8 mouse cellular contexts compared by ENCODE assay signal in the genomic region with DNA sequence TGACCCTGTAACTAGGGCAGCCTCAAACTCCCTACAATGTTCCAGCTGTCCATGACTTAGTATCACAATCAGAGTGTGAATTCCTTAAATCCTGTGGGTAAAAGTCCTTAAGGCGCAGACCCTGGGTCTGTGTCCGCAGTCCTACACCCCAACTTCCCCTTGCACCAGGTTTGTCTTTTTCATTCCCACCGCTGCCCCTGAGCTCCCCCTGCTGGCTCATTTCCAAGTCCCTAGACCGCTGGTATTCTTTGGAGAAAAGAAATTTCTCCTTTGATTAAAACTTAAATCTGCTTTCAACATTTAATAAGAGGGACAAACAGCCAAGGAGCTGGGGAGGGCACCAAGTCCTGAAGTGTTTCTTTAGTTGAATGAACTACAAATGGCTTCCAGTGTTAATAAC. TPM values are rescaled to one million over a fixed set of nuclear protein-coding genes. Genes with fewer than 3 reads are reported as not detected.
DNase-seq lines count a peak whose midpoint lies in the region; ATAC-seq and TF ChIP-seq lines count a peak whose summit lies in the region.
"Had no signal": no experiment of that assay in that cellular context is flagged by ENCODE, and none has a peak within 500 bp of the region (broad histone marks: within the 10 kb centered on the region; RNA-seq: fewer than 3 reads in every experiment).

No protein-coding gene starts in this region.

- ATAC-seq in lung, postnatal 0 days = no peak
- no peak for ATAC-seq in heart, embryonic 12.5 days (ENCODE audit: insufficient number of reproducible peaks, low FRiP score)

- H3K4me2 ChIP-seq in lung, postnatal 0 days (replicated peaks; ENCODE audit: low read depth, low read length) = no peak overlapping the region
- no peak overlapping the region for H3K4me2 ChIP-seq in heart, embryonic 12.5 days

- H3K4me3 ChIP-seq in lung, postnatal 0 days (ENCODE audit: low read depth, low read length) = no peak overlapping the region
- H3K4me3 ChIP-seq in lung, adult 2 months (replicated peaks; ENCODE audit: extremely low read depth, low read depth, low read length) = no peak overlapping the region
- peak overlapping the region; percentile 34 for H3K4me3 ChIP-seq in cortical plate, adult 2 months (ENCODE audit: insufficient read depth, low read length)
- no peak overlapping the region for H3K4me3 ChIP-seq in limb, embryonic 10.5 days
- no peak overlapping the region for H3K4me3 ChIP-seq in heart, embryonic 12.5 days
- H3K4me3 ChIP-seq: myocyte had no signal

- H3K36me3 ChIP-seq in lung, postnatal 0 days (ENCODE audit: insufficient read depth, low read length) = no peaks in the 10 kb centered on the region
- H3K36me3 ChIP-seq in limb, embryonic 10.5 days = no peaks in the 10 kb centered on the region
- H3K36me3 ChIP-seq in splenic B cell, adult 2 months (ENCODE audit: control insufficient read depth, insufficient read depth, low read length, poor library complexity, severe bottlenecking) = no peaks in the 10 kb centered on the region
- no peaks in the 10 kb centered on the region for H3K36me3 ChIP-seq in heart, embryonic 12.5 days

- H3K27ac ChIP-seq in lung, postnatal 0 days (ENCODE audit: low read length) = no peak overlapping the region
- no peak overlapping the region for H3K27ac ChIP-seq in cortical plate, adult 2 months (ENCODE audit: insufficient read depth, low read length)
- H3K27ac ChIP-seq in limb, embryonic 10.5 days = no peak overlapping the region
- H3K27ac ChIP-seq in heart, embryonic 12.5 days (ENCODE audit: poor library complexity, severe bottlenecking) = no peak overlapping the region

- no peaks in the 10 kb centered on the region for H3K9me3 ChIP-seq in lung, postnatal 0 days (ENCODE audit: low read length)
- H3K9me3 ChIP-seq in limb, embryonic 10.5 days (replicated peaks) = no peaks in the 10 kb centered on the region
- H3K9me3 ChIP-seq in heart, embryonic 12.5 days (replicated peaks) = no peaks in the 10 kb centered on the region

- TF ChIP-seq POLR2A in lung, adult 2 months (IDR thresholded peaks at IDR 0.05; ENCODE audit: borderline replicate concordance, extremely low read depth, low read depth, low read length) = no peak
- TF ChIP-seq POLR2A in cortical plate, adult 2 months (IDR thresholded peaks at IDR 0.05; ENCODE audit: extremely low read depth, insufficient read depth, low read length) = no peak

- H3K27me3 ChIP-seq in lung, postnatal 0 days (replicated peaks; ENCODE audit: insufficient read depth, low read length) = no peaks in the 10 kb centered on the region
- H3K27me3 ChIP-seq in limb, embryonic 10.5 days (ENCODE audit: low read depth, poor library complexity, severe bottlenecking) = no peaks in the 10 kb centered on the region
- no peaks in the 10 kb centered on the region for H3K27me3 ChIP-seq in splenic B cell, adult 2 months (ENCODE audit: control insufficient read depth, insufficient read depth, low read length, poor library complexity, severe bottlenecking)
- peaks cover 18% of the 10 kb centered on the region; the same call in 1 of the 2 replicates for H3K27me3 ChIP-seq in heart, embryonic 12.5 days (replicated peaks)

- TF ChIP-seq CTCF in lung, postnatal 0 days (IDR thresholded peaks at IDR 0.05) = peak; percentile 30
- TF ChIP-seq CTCF in lung, adult 2 months (IDR thresholded peaks at IDR 0.05; ENCODE audit: insufficient read depth, low read length) = no peak
- TF ChIP-seq CTCF in cortical plate, adult 2 months (IDR thresholded peaks at IDR 0.05; ENCODE audit: extremely low read depth, insufficient read depth, low read length) = 0 out of 2 replicates have a peak, but pooled peaks have one; percentile 2

- no peaks in the 10 kb centered on the region; the same call in 1 of the 2 replicates for H3K4me1 ChIP-seq in lung, postnatal 0 days (ENCODE audit: insufficient read depth, low read depth, low read length)
- H3K4me1 ChIP-seq in lung, adult 2 months (ENCODE audit: control insufficient read depth, insufficient read depth, low read length) = no peaks in the 10 kb centered on the region
- H3K4me1 ChIP-seq in cortical plate, adult 2 months (ENCODE audit: control insufficient read depth, insufficient read depth, low read length) = peaks cover 3% of the 10 kb centered on the region
- H3K4me1 ChIP-seq in limb, embryonic 10.5 days = peaks cover 34% of the 10 kb centered on the region
- H3K4me1 ChIP-seq in heart, embryonic 12.5 days (replicated peaks) = peaks cover 15% of the 10 kb centered on the region

- H3K9ac ChIP-seq in lung, postnatal 0 days (replicated peaks; ENCODE audit: low read depth) = no peak overlapping the region
- no peak overlapping the region for H3K9ac ChIP-seq in heart, embryonic 12.5 days

- no peak for DNase-seq in lung, postnatal 0 days (ENCODE audit: low spot score)
- DNase-seq in lung, adult 2 months = no peak
- peak; percentile 35 for DNase-seq in limb, embryonic 10.5 days (ENCODE audit: low spot score)
- peak; percentile 69 for DNase-seq in splenic B cell, adult 2 months (ENCODE audit: low read depth, low spot score)
- DNase-seq in gastrocnemius, adult 18-20 months (ENCODE audit: low spot score) = no peak

- no peak for TF ChIP-seq EP300 in lung, postnatal 0 days (IDR thresholded peaks at IDR 0.05)

- 36% methylated on average over 4 of the region's 4 CpGs for WGBS in lung, postnatal 0 days
- WGBS in lung, adult 2 months = 33% methylated on average over 4 of the region's 4 CpGs
- WGBS in limb, embryonic 10.5 days = 57% methylated on average over 4 of the region's 4 CpGs
- WGBS in heart, embryonic 12.5 days = 55% methylated on average over 4 of the region's 4 CpGs

RNA-seq across cellular contexts. Expression of a gene that starts 2.2 kb away (rescaled TPM):
- polyA plus RNA-seq in lung, postnatal 0 days (2015; fragmentation: Nextera tagmentation; extraction: Ambion mirVana) = 0.60 and 0.73 TPM in 2 replicates
- polyA plus RNA-seq in lung, adult 2 months (2012; rRNA removed) = 0.22 and 0.58 TPM in 2 replicates
- 606 and 753 TPM in 2 replicates for polyA plus RNA-seq in cortical plate, adult 2 months (2012; rRNA removed)
- 1.3 and 2.1 TPM in 2 replicates for polyA plus RNA-seq in limb, embryonic 10.5 days (2016; fragmentation: Nextera tagmentation; extraction: Ambion mirVana)
- polyA plus RNA-seq in heart, embryonic 12.5 days (2016; fragmentation: Nextera tagmentation; extraction: Ambion mirVana) = 1.7 and 2.2 TPM in 2 replicates
- not detected for total RNA-seq in gastrocnemius, adult 18-20 months (2021)
- polyA plus RNA-seq: myocyte had no signal

RNA-seq across cellular contexts. Expression of a gene that starts 26.2 kb away (rescaled TPM):
- 0.93 and 1.3 TPM in 2 replicates for polyA plus RNA-seq in lung, postnatal 0 days (2015; fragmentation: Nextera tagmentation; extraction: Ambion mirVana)
- 0.13 TPM in 1 of 2 replicates, not detected in the other for polyA plus RNA-seq in lung, adult 2 months (2012; rRNA removed)
- polyA plus RNA-seq in cortical plate, adult 2 months (2012; rRNA removed) = not detected in 2 replicates
- polyA plus RNA-seq in limb, embryonic 10.5 days (2016; fragmentation: Nextera tagmentation; extraction: Ambion mirVana) = 0.11 TPM in 1 of 2 replicates, not detected in the other
- polyA plus RNA-seq in heart, embryonic 12.5 days (2016; fragmentation: Nextera tagmentation; extraction: Ambion mirVana) = not detected in 2 replicates
- not detected for total RNA-seq in gastrocnemius, adult 18-20 months (2021)

Comparison
In these comparisons a context has a peak if more than half of its experiments do, and no peak if none do; other contexts are left out.
1. DNase-seq: peak in limb, embryonic 10.5 days (single experiment) and splenic B cell, adult 2 months (single experiment); none in lung, postnatal 0 days (single experiment), lung, adult 2 months (single experiment) and gastrocnemius, adult 18-20 months (single experiment).
2. RNA of a gene that starts 2.2 kb away (polyA plus RNA-seq): 606 to 753 TPM in cortical plate, adult 2 months; 1.7 to 2.2 TPM in heart, embryonic 12.5 days, 1.3 to 2.1 TPM in limb, embryonic 10.5 days, 0.60 to 0.73 TPM in lung, postnatal 0 days and 0.22 to 0.58 TPM in lung, adult 2 months; every median in the first group is over 100 times any median in the second.